Mouse (Mus musculus) liver, embryonic 14.5 days (tissue): ENCODE data around the gene Dedd2.

ENCODE experiments used
- CTCF ChIP-seq: IDR thresholded peaks from 2 replicates; pipeline ENCODE4 v1.5.1; 2016; ENCODE audit warnings: antibody characterized with exemption, low read depth, control low read depth
- EP300 ChIP-seq: IDR thresholded peaks from 2 replicates; pipeline ENCODE4 v1.6.1; 2016; ENCODE audit warnings: antibody characterized with exemption, low read depth

DNA sequence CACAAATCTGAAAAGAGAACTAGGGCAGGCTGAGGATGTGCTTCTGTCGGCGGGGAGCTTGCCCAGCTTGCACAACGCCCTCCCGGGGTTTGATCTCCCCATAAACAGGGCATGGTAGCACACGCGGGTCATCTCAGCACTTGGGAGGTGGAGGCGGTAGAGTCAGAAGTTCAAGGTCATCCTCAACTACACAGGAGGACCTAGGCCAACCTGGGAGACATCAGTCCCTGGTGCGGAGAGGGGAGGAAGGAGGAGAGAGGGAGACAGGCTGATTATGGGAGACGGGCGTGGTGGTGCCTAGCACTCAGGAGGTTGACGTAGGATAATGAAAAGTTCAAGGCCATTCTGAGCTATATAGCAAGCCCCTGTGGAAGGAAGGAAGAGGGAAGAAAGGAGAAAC, 29.6 kb downstream of the Dedd2 start:
- no peak for TF ChIP-seq CTCF
- no peak for TF ChIP-seq EP300
